Mouse (Mus musculus) left cerebral cortex, adult 8-10 months (tissue): ENCODE results near the gene Zfp119b. TPM values are rescaled to one million over a fixed set of nuclear protein-coding genes. Genes with fewer than 3 reads are reported as not detected.
A peak's percentile ranks its signal among the peaks of the same experiment; 100 is the strongest.

Experiments used
- DNase-seq, 2 experiments: peaks; one replicate each; pipeline ENCODE4 v3.0.0; 2022; ENCODE audit warnings: low spot score in 2 of 2
- total RNA-seq, 4 experiments: library from RNA; stranded (reverse); gene quantifications; 2 replicates each; pipeline ENCODE4 v1.2.4; 2022

Gene Zfp119b
- total RNA-seq, 4 experiments from 2014 or later: 3.5 to 5.2 (median 4.0) TPM

DNA sequence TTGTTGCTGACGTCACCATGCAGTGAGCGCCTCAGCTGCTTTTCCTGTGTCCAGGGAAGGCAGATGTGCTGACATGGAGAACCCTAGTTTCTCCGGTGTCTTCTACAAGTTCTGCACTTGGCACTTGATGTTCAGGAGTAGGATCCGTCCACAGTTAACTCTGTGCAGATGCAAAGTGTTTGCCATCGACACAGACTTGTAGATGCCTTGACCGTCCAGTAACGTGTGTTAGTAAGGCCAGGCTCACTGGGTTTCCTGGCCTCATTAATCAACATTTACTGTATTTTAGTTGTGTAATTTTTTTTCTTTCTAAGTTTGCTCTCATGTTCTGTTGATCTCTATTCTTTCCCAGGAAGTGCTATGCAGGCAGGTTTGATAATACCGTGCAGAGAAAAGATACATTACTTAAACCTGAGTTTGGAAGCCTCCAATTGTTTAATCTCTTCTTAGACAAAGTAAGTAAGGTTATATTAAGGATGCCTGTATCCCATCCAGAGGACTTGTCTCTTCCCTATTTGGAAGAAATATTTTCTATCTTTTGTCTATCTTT is 56.8 kb downstream of the Zfp119b start:
- peak in 1 of 2 experiments; percentile 22 for DNase-seq

Other genes starting within 250 kb of the Zfp119b start
- gene Pot1b, start 236.9 kb downstream of the Zfp119b start, total RNA-seq: 1 to 10 TPM; 4.7 to 7.3 (median 5.8) TPM
- gene Adgre4, start 199.5 kb downstream of the Zfp119b start, total RNA-seq: under 1 TPM in 1 of 4 experiments, not detected in 3; 0.12 TPM
- 1 to 10 TPM; 5.0 to 7.3 (median 6.2) TPM for gene Zfp119a, start 70.6 kb downstream of the Zfp119b start, total RNA-seq
- gene Zfp959, start 57.4 kb downstream of the Zfp119b start, total RNA-seq: 1 to 10 TPM; 6.4 to 6.9 (median 6.9) TPM
- gene Ebi3, start 3.1 kb upstream of the Zfp119b start, total RNA-seq: 1 to 10 TPM; 1.1 to 2.5 (median 1.7) TPM
- 10 to 100 TPM; 12.9 to 16.9 (median 15.0) TPM for gene Yju2, start 9.6 kb upstream of the Zfp119b start, total RNA-seq
- gene Shd, start 21.0 kb upstream of the Zfp119b start, total RNA-seq: 10 to 100 TPM; 34.8 to 38.9 (median 37.7) TPM
- 10 to 100 TPM; 73.6 to 91.7 (median 81.2) TPM for gene Fsd1, start 37.0 kb upstream of the Zfp119b start, total RNA-seq
- 1 to 10 TPM; 1.7 to 2.4 (median 2.1) TPM for gene Stap2, start 56.1 kb upstream of the Zfp119b start, total RNA-seq
- gene Mpnd, start 56.2 kb upstream of the Zfp119b start, total RNA-seq: 100 to 1,000 TPM; 107 to 123 (median 117) TPM
- 10 to 100 TPM; 31.2 to 36.7 (median 34.0) TPM for gene Sh3gl1, start 87.1 kb upstream of the Zfp119b start, total RNA-seq
- gene Chaf1a, start 90.9 kb upstream of the Zfp119b start, total RNA-seq: 1 to 10 TPM; 2.6 to 3.5 (median 3.1) TPM
- gene Ubxn6, start 125.5 kb upstream of the Zfp119b start, total RNA-seq: 10 to 100 TPM; 86.2 to 97.2 (median 91.5) TPM
- 100 to 1,000 TPM in 3 of 4 experiments, 10 to 100 TPM in 1; 95.3 to 115 (median 104) TPM for gene Hdgfl2, start 130.1 kb upstream of the Zfp119b start, total RNA-seq
- gene Plin4, start 160.3 kb upstream of the Zfp119b start, total RNA-seq: 10 to 100 TPM in 1 of 4 experiments, 1 to 10 TPM in 3; 4.7 to 14.9 (median 7.5) TPM
- under 1 TPM; 0.81 to 0.96 (median 0.93) TPM for gene Plin5, start 168.1 kb upstream of the Zfp119b start, total RNA-seq
- 1 to 10 TPM; 1.5 to 3.4 (median 2.0) TPM for gene Lrg1, start 172.5 kb upstream of the Zfp119b start, total RNA-seq
- 100 to 1,000 TPM; 116 to 130 (median 121) TPM for gene Sema6b, start 190.8 kb upstream of the Zfp119b start, total RNA-seq
- gene Tnfaip8l1, start 213.0 kb upstream of the Zfp119b start, total RNA-seq: 1 to 10 TPM; 6.1 to 8.9 (median 7.1) TPM
- 10 to 100 TPM; 36.8 to 38.3 (median 37.5) TPM for gene Mydgf, start 234.4 kb upstream of the Zfp119b start, total RNA-seq